Mouse (Mus musculus) midbrain, embryonic 11.5 days (tissue): ENCODE measurements around the gene Slpi. TPM values are rescaled to one million over a fixed set of nuclear protein-coding genes. Genes with fewer than 3 reads are reported as not detected.

Source experiments
- ATAC-seq: fragments of 200-750 bp; cut with Nextera tagmentation; 2 replicates; pipeline ENCODE4 v1.8.0; 2017; ENCODE audit warnings: moderate TSS enrichment, moderate library complexity; ENCODE audit not compliant: low FRiP score
- DNase-seq: peaks from one replicate; pipeline ENCODE4 v3.0.0; 2015; ENCODE audit warnings: low spot score; ENCODE audit errors: missing footprints
- H3K27ac ChIP-seq: fragments of 300-500 bp; sonication (generic); 2 replicates; pipeline ENCODE4 v1.5.1; 2014; ENCODE audit warnings: low read depth, low read length
- H3K27me3 ChIP-seq: fragments of 300-500 bp; sonication (generic); 2 replicates; pipeline ENCODE4 v1.6.1; 2014; ENCODE audit warnings: mild to moderate bottlenecking, low read length, moderate library complexity, mixed read lengths; ENCODE audit not compliant: control insufficient read depth, insufficient read depth
- H3K36me3 ChIP-seq: fragments of 300-500 bp; sonication (generic); 2 replicates; pipeline ENCODE4 v1.6.1; 2014; ENCODE audit warnings: mild to moderate bottlenecking, low read length, moderate library complexity, mixed read lengths; ENCODE audit not compliant: control insufficient read depth, insufficient read depth
- H3K4me1 ChIP-seq: fragments of 300-500 bp; sonication (generic); 2 replicates; pipeline ENCODE4 v1.6.1; 2014; ENCODE audit warnings: low read length; ENCODE audit not compliant: control insufficient read depth, insufficient read depth
- H3K4me2 ChIP-seq: fragments of 300-500 bp; sonication (generic); 2 replicates; pipeline ENCODE4 v1.6.1; 2014; ENCODE audit warnings: mild to moderate bottlenecking, moderate library complexity
- H3K4me3 ChIP-seq: fragments of 300-500 bp; sonication (generic); 2 replicates; pipeline ENCODE4 v1.5.1; 2014; ENCODE audit warnings: low read depth, low read length
- H3K9ac ChIP-seq: fragments of 300-500 bp; sonication (generic); 2 replicates; pipeline ENCODE4 v1.6.1; 2014; ENCODE audit warnings: low read length
- H3K9me3 ChIP-seq: fragments of 300-500 bp; sonication (generic); 2 replicates; pipeline ENCODE4 v1.6.1; 2016; ENCODE audit warnings: low read length; ENCODE audit not compliant: control insufficient read depth
- WGBS: fragments of 180-500 bp; shearing (Covaris S2); extraction: QIAGEN DNeasy Blood & Tissue Kit; methylation state at CpG from one replicate; pipeline ENCODE4 v1.1.7; 2014; 5-methylcytosine and 5-hydroxymethylcytosine counted together
- polyA plus RNA-seq: library from polyadenylated mRNA; unstranded; fragments of >200 nt; fragmentation: Nextera tagmentation; extraction: Ambion mirVana; gene quantifications from 2 replicates; pipeline ENCODE4 v1.2.1, GENCODE M21; 2014

The Slpi gene
- polyA plus RNA-seq, 1 experiment from 2014 or later, result 0.52 TPM

GRCm38 (mm10) chr2:164393126-164393525, 4.2 kb upstream of the Slpi start:
- ATAC-seq (no peak), DNase-seq (peak; percentile 75)
- 81% methylated on average over 29 of the region's 29 CpGs for WGBS
- H3K4me3 ChIP-seq, result no peak overlapping the region
- H3K4me2 ChIP-seq, result no peak overlapping the region
- peaks cover 6% of the 10 kb centered on the region; the same call in 1 of the 2 replicates for H3K4me1 ChIP-seq
- H3K27ac ChIP-seq, result no peak overlapping the region
- peaks cover 16% of the 10 kb centered on the region for H3K27me3 ChIP-seq
- H3K9me3 ChIP-seq, result no peaks in the 10 kb centered on the region
- no peaks in the 10 kb centered on the region for H3K36me3 ChIP-seq
- H3K9ac ChIP-seq, result no peak overlapping the region

DNA sequence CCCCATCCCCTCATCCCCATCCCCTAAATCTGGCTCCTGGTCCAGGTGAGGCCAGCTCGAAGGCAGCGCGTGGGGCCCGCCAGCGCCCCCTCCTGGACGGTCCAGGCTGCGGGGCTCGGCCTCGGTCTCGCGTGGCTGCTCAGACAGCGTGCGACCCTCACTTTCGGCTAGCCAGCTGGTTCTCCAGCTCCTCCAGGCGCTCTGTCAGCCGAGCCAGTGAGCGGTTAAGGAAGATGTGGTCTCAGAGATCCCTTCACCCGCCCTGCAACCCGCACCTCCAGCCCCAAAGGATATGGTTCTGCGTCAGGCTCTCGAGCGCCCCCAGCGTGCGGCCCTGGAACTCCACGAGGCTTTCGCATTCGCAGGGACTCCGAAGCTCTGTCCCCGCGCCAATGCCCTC, 604 bp upstream of the Slpi start:
- H3K27me3 ChIP-seq, result peaks cover 31% of the 10 kb centered on the region
- H3K27ac ChIP-seq, result no peak overlapping the region
- H3K9me3 ChIP-seq, result no peaks in the 10 kb centered on the region
- no peaks in the 10 kb centered on the region for H3K36me3 ChIP-seq
- H3K9ac ChIP-seq, result peak overlapping the region; percentile 54
- H3K4me1 ChIP-seq, result peaks cover 11% of the 10 kb centered on the region
- peak overlapping the region; percentile 64 for H3K4me2 ChIP-seq
- 0% methylated on average over 30 of the region's 30 CpGs for WGBS
- ATAC-seq, result peak; percentile 72
- DNase-seq, result peak; percentile 100
- H3K4me3 ChIP-seq, result peak overlapping the region; percentile 38

DNA sequence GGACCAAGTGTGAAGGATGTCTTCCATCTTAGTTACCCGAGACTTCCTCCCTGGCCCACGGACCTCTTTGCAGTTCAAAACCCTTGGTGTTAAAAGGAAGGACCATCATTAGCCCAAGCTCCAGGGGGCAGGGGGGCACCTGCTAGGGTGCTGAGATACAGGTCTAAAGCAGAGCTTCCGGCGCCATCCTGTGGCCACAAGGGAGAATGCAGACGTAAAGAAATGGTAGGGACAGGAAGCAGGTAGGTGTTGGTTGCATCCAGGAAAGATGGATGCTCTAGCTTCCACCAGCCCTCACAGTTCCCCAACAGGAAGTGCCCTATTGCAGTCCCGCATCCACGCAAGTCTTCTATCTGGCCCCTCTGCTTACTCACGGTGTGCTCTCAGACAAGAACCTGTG, 1.9 kb downstream of the Slpi start:
- ATAC-seq (no peak), DNase-seq (peak; percentile 90)
- Histone ChIP-seq H3K27me3 (peaks cover 31% of the 10 kb centered on the region), H3K27ac (no peak overlapping the region), H3K4me2 (no peak overlapping the region), H3K9ac (no peak overlapping the region), H3K9me3 (no peaks in the 10 kb centered on the region), H3K4me1 (peaks cover 11% of the 10 kb centered on the region), H3K4me3 (no peak overlapping the region), H3K36me3 (no peaks in the 10 kb centered on the region)
- WGBS, result 13% methylated on average over 8 of the region's 8 CpGs

DNA sequence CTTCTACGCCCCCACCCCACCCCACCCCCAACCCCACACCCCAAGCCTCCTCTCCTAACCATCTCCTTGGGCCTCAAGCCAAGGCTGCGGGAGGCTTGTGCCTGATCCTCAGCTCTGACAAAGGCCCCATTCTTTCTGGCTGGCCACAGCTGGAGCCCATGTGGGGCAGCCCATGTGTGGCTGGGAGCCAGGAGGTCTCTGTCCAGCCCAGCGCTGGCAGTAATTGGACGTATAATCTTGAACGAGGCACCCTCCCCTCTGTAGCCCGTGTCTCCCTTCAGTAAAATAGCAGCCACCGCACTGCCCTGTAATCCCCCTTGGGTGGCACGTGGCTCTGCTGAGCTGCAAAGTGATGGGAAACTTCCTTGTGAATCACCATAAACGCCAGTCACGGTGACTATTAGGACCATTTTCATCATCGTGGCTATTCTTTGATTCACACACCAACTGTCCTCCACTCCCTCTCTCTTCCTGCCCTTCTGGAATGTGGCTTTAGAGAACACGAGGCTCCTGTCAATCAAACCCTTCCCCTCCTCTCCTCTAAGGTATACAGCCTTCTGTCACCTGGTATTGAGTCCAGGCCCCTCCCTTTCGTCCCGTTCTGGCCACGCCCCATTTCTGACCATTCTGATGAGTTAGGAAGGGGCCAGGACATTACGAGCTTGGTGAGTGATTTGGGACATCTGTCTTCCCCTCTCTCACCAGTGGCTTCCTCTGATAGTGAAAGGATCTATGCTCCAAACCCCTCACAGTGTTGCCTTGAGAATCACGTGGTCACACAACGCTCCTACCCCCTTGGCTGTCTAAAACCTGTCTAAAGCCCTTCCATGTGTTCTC, 2.8 kb downstream of the Slpi start:
- Histone ChIP-seq H3K36me3 (no peaks in the 10 kb centered on the region), H3K4me2 (peak overlapping the region; percentile 23; the same call in 1 of the 2 replicates), H3K9me3 (no peaks in the 10 kb centered on the region), H3K27me3 (peaks cover 31% of the 10 kb centered on the region), H3K27ac (no peak overlapping the region), H3K9ac (no peak overlapping the region), H3K4me1 (peaks cover 11% of the 10 kb centered on the region), H3K4me3 (no peak overlapping the region)
- peak; percentile 72 for ATAC-seq
- DNase-seq, result peak; percentile 91
- WGBS, result 10% methylated on average over 18 of the region's 18 CpGs

GRCm38 (mm10) chr2:164383656-164384399, 5.1 kb downstream of the Slpi start:
- no peak for DNase-seq
- WGBS, result 85% methylated on average over 11 of the region's 11 CpGs

GRCm38 (mm10) chr2:164382971-164383370, 5.9 kb downstream of the Slpi start:
- Histone ChIP-seq H3K4me2 (no peak overlapping the region), H3K9me3 (no peaks in the 10 kb centered on the region), H3K4me3 (no peak overlapping the region), H3K36me3 (no peaks in the 10 kb centered on the region), H3K9ac (no peak overlapping the region), H3K4me1 (peaks cover 6% of the 10 kb centered on the region), H3K27ac (no peak overlapping the region), H3K27me3 (peaks cover 13% of the 10 kb centered on the region; the same call in 1 of the 2 replicates)
- no peak for ATAC-seq
- no peak for DNase-seq
- 85% methylated on average over 3 of the region's 3 CpGs for WGBS

More at GRCm38 (mm10) chr2:164383656-164384399, 5.1 kb downstream of the Slpi start:
- peaks cover 9% of the 10 kb centered on the region for H3K4me1 ChIP-seq
- no peak overlapping the region for H3K27ac ChIP-seq
- peaks cover 21% of the 10 kb centered on the region for H3K27me3 ChIP-seq
- H3K9ac ChIP-seq, result no peak overlapping the region
- H3K4me2 ChIP-seq, result no peak overlapping the region
- no peak overlapping the region for H3K4me3 ChIP-seq
- no peaks in the 10 kb centered on the region for H3K9me3 ChIP-seq
- no peaks in the 10 kb centered on the region for H3K36me3 ChIP-seq
- no peak for ATAC-seq

GRCm38 (mm10) chr2:164381726-164382125, 7.2 kb downstream of the Slpi start:
- peaks cover 4% of the 10 kb centered on the region; the same call in 1 of the 2 replicates for H3K27me3 ChIP-seq
- H3K9me3 ChIP-seq, result no peaks in the 10 kb centered on the region
- peaks cover 6% of the 10 kb centered on the region for H3K4me1 ChIP-seq
- no peak for DNase-seq
- no peak overlapping the region for H3K27ac ChIP-seq
- H3K4me2 ChIP-seq, result no peak overlapping the region
- H3K36me3 ChIP-seq, result no peaks in the 10 kb centered on the region
- ATAC-seq, result no peak
- H3K4me3 ChIP-seq, result no peak overlapping the region
- no peak overlapping the region for H3K9ac ChIP-seq
- WGBS, result 75% methylated on average over 8 of the region's 8 CpGs

GRCm38 (mm10) chr2:164377478-164378426, 11.1 kb downstream of the Slpi start:
- Histone ChIP-seq H3K9me3 (no peaks in the 10 kb centered on the region), H3K36me3 (no peaks in the 10 kb centered on the region), H3K4me2 (no peak overlapping the region), H3K4me1 (no peaks in the 10 kb centered on the region), H3K27ac (no peak overlapping the region), H3K27me3 (no peaks in the 10 kb centered on the region), H3K9ac (no peak overlapping the region), H3K4me3 (no peak overlapping the region)
- peak; percentile 37 for DNase-seq
- ATAC-seq, result no peak
- WGBS, result 87% methylated on average over 15 of the region's 15 CpGs
